Mouse (Mus musculus): ENCODE measurements at regions not wholly inside any gene's neighbourhood (a gene's known extent, or its start where the extent isn't known, plus 50 kb on each side); places are given as distances from the start of the nearest gene placed in this dataset.

DNA sequence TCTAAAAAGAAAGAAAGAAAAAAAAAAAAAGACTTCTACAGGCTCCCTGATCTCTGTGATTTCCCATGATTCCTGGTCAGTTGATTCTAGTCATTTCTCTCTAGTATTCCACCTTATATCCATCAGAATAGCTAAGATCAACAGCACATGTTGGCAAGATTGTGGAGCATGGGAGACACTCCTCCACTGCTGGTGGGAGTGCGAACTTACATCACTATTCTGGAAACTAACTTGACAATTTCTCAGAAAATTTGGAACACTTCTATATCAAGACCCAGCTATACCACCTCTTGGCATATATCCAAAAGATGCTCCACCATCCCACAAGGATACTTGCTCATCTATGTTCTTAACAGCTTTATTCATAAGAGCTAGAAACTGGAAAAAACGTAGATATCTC, 3266.0 kb upstream of the Lrrc6 start:
- intact Hi-C loops (cut with DNase I) = no loop called here
- peak in 1 of 2 experiments; percentile 68 for DNase-seq (ENCODE audit: low spot score in 2 of 2)

- intact Hi-C loops (cut with DNase I) = no loop called here
- DNase-seq (ENCODE audit: low spot score in 2 of 2) = no peak
These were observed 3251.9 kb upstream of the Lrrc6 start for GRCm38 (mm10) chr15:69752616-69753015.

GRCm38 (mm10) chr15:69714680-69715079, 3214.0 kb upstream of the Lrrc6 start:
- intact Hi-C loops (cut with DNase I) = no loop called here
- peak; percentile 68 to 93 for DNase-seq (ENCODE audit: low spot score in 2 of 2)

DNA sequence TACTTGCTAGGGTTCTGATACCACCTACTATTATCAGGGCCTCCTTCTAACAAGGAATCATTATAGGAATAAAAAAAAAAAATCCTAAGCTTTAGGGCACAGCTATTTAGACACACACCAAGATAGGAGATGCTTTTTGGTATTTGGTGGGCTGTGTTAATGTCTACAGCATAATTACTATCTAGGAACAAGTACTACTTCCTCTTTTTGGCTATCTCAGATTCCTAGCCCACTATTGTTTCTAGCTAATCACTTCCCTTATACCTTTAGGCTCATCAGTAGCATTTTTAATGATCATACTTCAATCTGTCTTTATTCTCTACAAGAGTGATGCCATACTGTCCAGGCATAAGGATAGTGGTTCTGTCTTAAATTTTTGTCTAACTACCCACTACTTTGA, 3213.2 kb upstream of the Lrrc6 start:
- intact Hi-C loops (cut with DNase I) = no loop called here
- DNase-seq (ENCODE audit: low spot score in 2 of 2) = no peak

DNA sequence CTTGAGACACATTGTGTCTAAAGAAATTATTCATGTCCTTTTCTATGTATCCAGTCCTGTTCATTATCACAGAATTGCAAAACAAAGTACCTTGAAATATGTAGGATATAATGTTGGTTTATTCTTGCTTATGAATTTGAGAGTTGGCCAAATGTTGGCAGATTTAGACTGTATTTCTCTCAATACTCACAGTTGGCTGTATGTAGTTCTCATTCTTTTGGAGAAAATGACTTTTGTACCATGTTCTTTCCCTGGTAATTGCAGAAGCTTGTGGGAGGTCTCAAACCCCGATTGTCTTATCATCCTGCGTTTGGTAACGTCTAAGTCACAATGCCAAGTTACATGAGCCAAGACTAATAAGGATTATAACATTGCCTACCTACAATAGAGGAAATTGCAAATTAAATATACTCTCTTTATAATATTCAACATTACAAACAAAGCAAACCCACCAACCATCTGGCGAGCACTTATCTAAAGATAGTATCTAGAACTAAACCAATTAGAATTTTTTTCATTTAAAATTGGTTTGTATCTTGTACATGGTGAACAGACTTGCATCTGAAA, 3195.0 kb upstream of the Lrrc6 start:
- peak; percentile 42 to 81 for DNase-seq (ENCODE audit: low spot score in 2 of 2)
- intact Hi-C loops (cut with DNase I) = loop anchor here (2.0 to 10.0 kb wide), 3 partner anchors 77 to 319 kb away; no protein-coding TSS in a partner anchor

DNA sequence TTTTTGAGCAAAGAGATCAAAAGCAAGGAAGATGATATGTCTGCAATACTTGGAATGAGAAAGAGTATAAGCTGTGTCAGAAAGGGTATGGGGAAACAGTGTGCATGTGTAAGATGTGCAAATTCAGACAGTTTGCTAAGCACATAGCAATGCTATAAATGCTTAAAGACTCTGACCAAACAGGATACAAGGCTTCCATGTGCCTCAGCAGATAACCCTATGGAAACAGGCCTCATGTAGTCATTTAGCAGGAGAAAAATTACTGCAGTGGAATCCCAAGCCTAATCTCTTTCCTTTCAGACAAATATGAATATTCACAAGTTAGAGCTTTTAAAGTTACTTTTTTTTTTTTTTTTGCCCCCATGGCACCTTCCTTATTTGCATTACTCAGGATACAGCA, 3189.8 kb upstream of the Lrrc6 start:
- intact Hi-C loops (cut with DNase I) = loop anchor here (10.0 kb wide), 1 partner anchor 324 kb away; no protein-coding TSS in a partner anchor
- DNase-seq (ENCODE audit: low spot score in 2 of 2) = no peak

Data from left cerebral cortex, postnatal 25 days (tissue).